Mouse (Mus musculus) forebrain, embryonic 12.5 days (tissue): ENCODE measurements at regions not wholly inside any gene's neighbourhood (a gene's known extent, or its start where the extent isn't known, plus 50 kb on each side); places are given as distances from the start of the nearest gene placed in this dataset.

ENCODE experiments used
- ATAC-seq: fragments of 200-750 bp; cut with Nextera tagmentation; 2 replicates; pipeline ENCODE4 v1.8.0; 2017; ENCODE audit warnings: moderate TSS enrichment; ENCODE audit not compliant: low FRiP score
- H3K27ac ChIP-seq: fragments of 300-500 bp; sonication (generic); 2 replicates; pipeline ENCODE4 v1.5.1; 2016; ENCODE audit warnings: mild to moderate bottlenecking
- H3K27me3 ChIP-seq: fragments of 300-500 bp; sonication (generic); 2 replicates; pipeline ENCODE4 v1.6.1; 2016; ENCODE audit warnings: mild to moderate bottlenecking
- H3K36me3 ChIP-seq: fragments of 300-500 bp; sonication (generic); replicated peaks from 2 replicates; pipeline ENCODE4 v1.6.1; 2016; ENCODE audit warnings: mild to moderate bottlenecking
- H3K4me1 ChIP-seq: fragments of 300-500 bp; sonication (generic); 2 replicates; pipeline ENCODE4 v1.6.1; 2016
- H3K4me2 ChIP-seq: fragments of 300-500 bp; sonication (generic); 2 replicates; pipeline ENCODE4 v1.6.1; 2016; ENCODE audit warnings: mild to moderate bottlenecking, moderate library complexity
- H3K4me3 ChIP-seq: fragments of 300-500 bp; sonication (generic); replicated peaks from 2 replicates; pipeline ENCODE4 v1.5.1; 2016; ENCODE audit warnings: mild to moderate bottlenecking
- H3K9ac ChIP-seq: fragments of 300-500 bp; sonication (generic); 2 replicates; pipeline ENCODE4 v1.6.1; 2016; ENCODE audit warnings: mild to moderate bottlenecking
- H3K9me3 ChIP-seq: fragments of 300-500 bp; sonication (generic); 2 replicates; pipeline ENCODE4 v1.6.1; 2016
- WGBS: fragments of 180-500 bp; shearing (Covaris S2); methylation state at CpG from one replicate; pipeline ENCODE4 v1.1.7; 2016; 5-methylcytosine and 5-hydroxymethylcytosine counted together

DNA sequence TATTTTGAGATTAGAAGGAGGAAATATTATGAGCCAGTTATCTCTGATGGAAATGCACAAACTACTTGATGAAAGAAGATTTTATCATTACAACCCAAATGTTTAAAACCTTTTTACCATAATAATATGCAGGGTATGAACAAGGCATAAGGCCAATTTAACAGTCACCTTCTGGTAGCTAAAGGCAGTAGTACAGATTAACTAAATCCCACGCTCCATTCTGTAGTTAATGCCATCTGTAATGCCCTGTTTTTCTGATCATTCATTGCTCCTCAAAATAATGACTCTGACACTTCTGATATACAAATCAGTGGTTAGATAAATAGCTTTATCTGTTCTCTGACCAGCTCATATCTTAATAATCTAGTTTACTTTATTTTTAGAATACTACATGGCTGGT, 987.8 kb downstream of the Pcdh7 start:
- H3K9ac ChIP-seq = no peak overlapping the region
- H3K4me3 ChIP-seq = no peak overlapping the region
- H3K4me2 ChIP-seq = no peak overlapping the region
- no peak overlapping the region for H3K27ac ChIP-seq
- H3K4me1 ChIP-seq = no peaks in the 10 kb centered on the region
- 90% methylated on average over 1 of the region's 1 CpGs for whole genome bisulfite sequencing
- ATAC-seq = no peak
- no peaks in the 10 kb centered on the region for H3K27me3 ChIP-seq
- H3K36me3 ChIP-seq = no peaks in the 10 kb centered on the region
- no peaks in the 10 kb centered on the region for H3K9me3 ChIP-seq

DNA sequence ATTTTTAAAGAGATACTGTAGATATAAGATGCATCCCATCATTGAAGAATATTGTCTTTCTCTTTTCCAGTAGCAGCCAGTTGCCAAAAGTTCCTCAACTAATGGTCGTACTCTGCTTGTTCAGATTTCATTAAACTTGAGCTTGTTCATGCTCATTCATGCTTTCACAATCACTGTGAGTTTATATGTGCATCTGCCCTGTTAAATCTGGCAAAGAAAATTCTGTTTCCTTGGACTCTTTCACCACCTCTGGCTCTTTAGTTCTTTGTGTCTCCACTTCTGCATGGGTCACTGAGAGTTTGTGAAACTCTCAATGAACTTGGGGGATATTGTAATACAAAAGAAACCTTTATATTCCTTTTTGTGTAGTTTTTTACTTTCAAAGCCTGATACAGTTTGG, 994.6 kb downstream of the Pcdh7 start:
- Histone ChIP-seq H3K27ac (no peak overlapping the region), H3K4me2 (no peak overlapping the region), H3K9ac (no peak overlapping the region)

DNA sequence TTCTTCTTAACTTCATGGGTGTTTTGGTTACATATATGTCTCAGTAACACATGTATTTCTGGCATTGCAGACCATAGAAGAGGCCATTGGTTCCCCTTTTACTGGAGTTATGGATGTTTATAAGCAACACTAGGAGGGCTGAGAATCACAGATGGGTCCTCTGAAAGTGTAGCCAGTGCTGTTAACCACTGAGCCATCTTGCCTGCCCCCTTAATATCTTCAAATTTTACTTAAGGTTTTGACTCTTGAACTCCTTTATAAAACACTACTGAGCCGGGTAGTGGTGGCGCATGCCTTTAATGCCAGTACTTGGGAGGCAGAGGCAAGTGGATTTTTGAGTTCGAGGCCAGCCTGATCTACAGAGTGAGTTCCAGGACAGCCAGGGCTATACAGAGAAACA, 1015.6 kb downstream of the Pcdh7 start:
- no peak overlapping the region for H3K4me3 ChIP-seq
- ATAC-seq = no peak

More for the DNA sequence above, 994.6 kb downstream of the Pcdh7 start:
- 54% methylated on average over 1 of the region's 1 CpGs for WGBS
- Histone ChIP-seq H3K27me3 (no peaks in the 10 kb centered on the region), H3K4me3 (no peak overlapping the region), H3K36me3 (no peaks in the 10 kb centered on the region), H3K4me1 (no peaks in the 10 kb centered on the region), H3K9me3 (no peaks in the 10 kb centered on the region)
- ATAC-seq = 0 out of 2 replicates have a peak, but pooled peaks have one; percentile 30

DNA sequence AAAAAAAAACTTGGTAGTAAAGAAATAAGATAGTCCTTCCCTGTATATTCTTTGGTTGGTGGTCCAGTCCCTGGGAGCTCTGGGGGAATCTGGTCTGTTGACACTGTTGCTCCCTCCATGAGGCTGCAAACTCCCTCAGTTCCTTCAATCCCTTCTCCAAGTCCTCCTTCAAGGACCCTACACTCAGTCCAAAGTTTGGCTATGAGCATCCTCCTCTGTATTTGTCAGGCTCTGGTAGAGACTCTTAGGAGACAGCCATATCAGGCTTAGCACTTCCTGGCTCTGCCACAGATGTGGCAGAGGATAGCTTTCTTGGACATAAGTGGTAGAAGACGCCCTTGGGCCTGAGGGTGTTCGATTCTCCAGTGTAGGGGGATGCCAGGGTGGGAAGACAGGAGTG, 1016.2 kb downstream of the Pcdh7 start:
- Histone ChIP-seq H3K36me3 (no peaks in the 10 kb centered on the region), H3K27me3 (no peaks in the 10 kb centered on the region), H3K9me3 (no peaks in the 10 kb centered on the region), H3K27ac (no peak overlapping the region), H3K4me1 (no peaks in the 10 kb centered on the region), H3K9ac (no peak overlapping the region), H3K4me2 (no peak overlapping the region), H3K4me3 (no peak overlapping the region)
- 84% methylated on average over 2 of the region's 2 CpGs for WGBS
- 0 out of 2 replicates have a peak, but pooled peaks have one; percentile 30 for ATAC-seq

More for the DNA sequence above, 1015.6 kb downstream of the Pcdh7 start:
- no peak overlapping the region for H3K9ac ChIP-seq
- H3K4me2 ChIP-seq = no peak overlapping the region
- H3K36me3 ChIP-seq = no peaks in the 10 kb centered on the region
- 92% methylated on average over 3 of the region's 3 CpGs for WGBS
- no peak overlapping the region for H3K27ac ChIP-seq
- H3K9me3 ChIP-seq = no peaks in the 10 kb centered on the region
- no peaks in the 10 kb centered on the region for H3K4me1 ChIP-seq
- no peaks in the 10 kb centered on the region for H3K27me3 ChIP-seq

DNA sequence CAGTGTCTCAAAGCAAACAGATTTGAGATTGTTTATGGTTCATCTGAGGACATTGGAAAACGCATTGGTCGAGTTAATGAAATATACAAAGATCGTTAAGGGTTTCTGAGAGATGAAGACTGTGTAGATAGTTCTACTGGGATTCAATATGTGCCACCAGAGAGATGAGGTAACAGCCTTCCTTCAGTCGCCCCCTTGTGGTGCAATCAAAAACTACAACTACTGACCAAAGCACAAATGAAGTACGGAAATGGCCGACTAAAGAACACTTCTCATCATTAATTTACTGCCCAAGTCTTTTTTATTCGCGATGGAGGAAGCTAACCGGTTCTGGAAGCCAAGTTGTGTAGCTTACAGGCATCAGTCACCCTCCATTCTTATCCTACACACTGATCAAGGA, 1018.8 kb downstream of the Pcdh7 start:
- Histone ChIP-seq H3K27me3 (no peaks in the 10 kb centered on the region), H3K9ac (no peak overlapping the region), H3K9me3 (no peaks in the 10 kb centered on the region), H3K4me1 (no peaks in the 10 kb centered on the region), H3K4me2 (no peak overlapping the region), H3K4me3 (no peak overlapping the region), H3K27ac (no peak overlapping the region), H3K36me3 (no peaks in the 10 kb centered on the region)
- 62% methylated on average over 9 of the region's 9 CpGs for WGBS
- no peak for ATAC-seq

DNA sequence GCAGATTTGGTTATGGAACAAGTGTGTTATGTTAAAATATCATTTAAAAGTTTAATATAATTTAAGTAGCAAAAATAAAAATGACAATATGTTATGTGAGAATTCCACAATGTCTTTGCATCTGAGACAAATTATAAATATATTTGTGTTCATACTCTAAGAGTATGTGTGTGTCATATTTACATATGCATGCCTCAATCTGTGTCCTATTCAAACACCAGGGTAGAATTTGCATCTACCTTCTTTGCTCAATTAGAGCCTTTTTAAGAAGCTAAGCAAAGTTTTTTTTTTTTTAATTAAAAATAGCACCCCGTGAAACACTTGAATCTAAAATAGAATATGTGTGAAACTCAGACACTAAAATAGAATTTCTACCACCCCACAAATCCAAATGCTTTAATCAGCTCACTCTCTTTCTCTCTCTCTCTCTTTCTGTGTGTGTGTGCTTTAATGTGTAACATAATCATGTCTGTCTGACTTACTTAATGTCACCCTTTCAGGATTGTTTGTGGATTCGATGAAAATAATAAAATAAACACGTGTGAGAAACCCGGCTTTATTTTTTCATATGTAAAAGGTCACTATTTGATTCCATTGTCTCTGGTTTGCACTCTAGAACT, 1019.6 kb downstream of the Pcdh7 start:
- H3K36me3 ChIP-seq = no peaks in the 10 kb centered on the region
- H3K4me3 ChIP-seq = no peak overlapping the region
- no peaks in the 10 kb centered on the region for H3K27me3 ChIP-seq
- no peak overlapping the region for H3K4me2 ChIP-seq
- no peaks in the 10 kb centered on the region for H3K9me3 ChIP-seq
- 82% methylated on average over 4 of the region's 4 CpGs for WGBS
- H3K9ac ChIP-seq = no peak overlapping the region
- H3K4me1 ChIP-seq = no peaks in the 10 kb centered on the region
- no peak overlapping the region for H3K27ac ChIP-seq
- no peak for ATAC-seq

DNA sequence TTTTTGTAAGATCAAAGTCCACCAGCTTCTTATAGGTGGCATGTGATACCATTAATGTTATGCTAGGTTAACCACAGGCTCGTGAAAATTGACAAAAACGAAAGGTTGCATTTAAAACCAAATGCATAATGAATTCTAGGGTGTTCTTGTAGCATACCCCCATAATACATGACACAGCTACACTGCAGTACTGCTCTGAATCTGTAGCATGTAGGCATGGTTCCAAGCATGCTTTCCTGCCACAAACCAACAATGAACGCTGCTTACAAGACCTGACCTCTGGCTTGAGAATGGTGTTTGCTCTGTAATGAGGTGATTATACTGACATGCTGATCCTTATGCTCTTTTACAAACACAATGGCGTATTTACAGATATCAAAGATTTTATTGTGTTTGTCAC, 1020.3 kb downstream of the Pcdh7 start:
- no peak for ATAC-seq
- Histone ChIP-seq H3K4me2 (no peak overlapping the region), H3K27me3 (no peaks in the 10 kb centered on the region)

DNA sequence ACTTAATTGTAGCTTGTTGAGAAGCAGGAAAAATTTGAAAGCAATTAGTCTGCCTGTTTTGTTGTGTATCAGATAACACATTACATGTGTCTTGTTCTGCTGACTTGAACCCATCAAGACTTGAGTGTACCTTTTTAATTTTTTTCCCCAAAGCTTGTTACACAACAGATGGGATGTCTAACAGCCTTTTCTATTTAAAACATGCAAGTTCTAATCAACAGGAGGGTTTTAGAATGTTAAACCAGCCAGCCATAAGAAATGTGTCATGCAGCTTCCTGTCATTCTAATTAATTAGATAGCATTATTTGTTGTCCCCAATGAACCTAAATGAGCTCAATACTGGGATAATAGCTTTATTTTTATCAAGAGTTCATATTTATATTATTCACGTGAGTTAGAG, 1023.0 kb downstream of the Pcdh7 start:
- Histone ChIP-seq H3K4me1 (no peaks in the 10 kb centered on the region), H3K4me3 (no peak overlapping the region), H3K4me2 (no peak overlapping the region), H3K9me3 (no peaks in the 10 kb centered on the region), H3K27ac (no peak overlapping the region), H3K9ac (no peak overlapping the region), H3K36me3 (no peaks in the 10 kb centered on the region), H3K27me3 (no peaks in the 10 kb centered on the region)
- peak; percentile 41; the same call in 1 of the 2 replicates for ATAC-seq
- 61% methylated on average over 1 of the region's 1 CpGs for WGBS

More for the DNA sequence above, 1020.3 kb downstream of the Pcdh7 start:
- 76% methylated on average over 4 of the region's 4 CpGs for WGBS
- H3K9me3 ChIP-seq = no peaks in the 10 kb centered on the region
- no peak overlapping the region for H3K4me3 ChIP-seq
- no peak overlapping the region for H3K27ac ChIP-seq
- no peaks in the 10 kb centered on the region for H3K36me3 ChIP-seq
- no peak overlapping the region for H3K9ac ChIP-seq
- no peaks in the 10 kb centered on the region for H3K4me1 ChIP-seq

DNA sequence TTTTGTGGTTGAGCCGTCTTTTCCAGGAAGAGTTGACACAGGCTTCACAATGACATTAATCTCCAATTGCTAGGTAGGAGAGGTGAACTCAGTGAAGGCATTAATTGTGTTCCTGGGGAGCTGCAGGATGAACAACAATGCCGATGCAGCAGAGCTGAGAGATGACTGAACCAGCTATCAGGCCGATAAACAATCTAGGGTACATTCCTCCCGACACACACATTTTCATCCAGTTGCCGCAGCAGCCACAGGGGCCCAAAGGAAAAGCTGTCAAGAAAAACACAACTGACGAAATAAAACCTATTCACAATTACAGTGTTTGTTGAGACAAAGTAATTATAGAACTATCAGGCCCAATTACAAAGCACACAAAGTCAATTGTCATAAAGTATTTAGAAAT, 1029.9 kb downstream of the Pcdh7 start:
- Histone ChIP-seq H3K36me3 (no peaks in the 10 kb centered on the region), H3K9me3 (no peaks in the 10 kb centered on the region), H3K27me3 (no peaks in the 10 kb centered on the region), H3K4me3 (no peak overlapping the region), H3K4me2 (no peak overlapping the region), H3K4me1 (peaks cover 6% of the 10 kb centered on the region; the same call in 1 of the 2 replicates), H3K27ac (no peak overlapping the region), H3K9ac (no peak overlapping the region)
- WGBS = 7% methylated on average over 6 of the region's 6 CpGs
- ATAC-seq = no peak

DNA sequence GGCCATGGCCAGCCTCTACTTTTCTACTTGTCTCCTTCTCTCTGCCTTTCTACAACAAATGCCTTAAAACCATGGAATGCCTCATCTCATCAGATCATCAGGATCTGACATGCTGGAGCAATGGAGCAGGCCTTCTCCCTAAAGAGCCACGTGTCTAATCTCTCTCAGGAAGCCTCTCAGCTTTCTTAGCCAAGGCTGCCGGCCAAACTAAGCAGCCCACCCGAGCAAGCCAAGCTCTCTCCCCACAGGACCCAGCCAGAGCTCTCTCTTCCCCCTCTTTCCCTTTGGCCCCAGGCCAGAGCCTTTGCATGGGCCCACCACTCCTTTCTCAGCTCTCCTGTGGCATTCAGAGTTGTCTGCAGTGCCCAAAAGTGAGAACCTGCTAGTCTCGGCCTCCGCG, 1034.0 kb downstream of the Pcdh7 start:
- ATAC-seq = no peak
- WGBS = 80% methylated on average over 6 of the region's 6 CpGs
- no peaks in the 10 kb centered on the region for H3K9me3 ChIP-seq

More for the DNA sequence above, 1034.0 kb downstream of the Pcdh7 start:
- no peak overlapping the region for H3K27ac ChIP-seq
- no peaks in the 10 kb centered on the region for H3K27me3 ChIP-seq
- no peaks in the 10 kb centered on the region for H3K36me3 ChIP-seq
- H3K9ac ChIP-seq = no peak overlapping the region
- H3K4me1 ChIP-seq = peaks cover 6% of the 10 kb centered on the region; the same call in 1 of the 2 replicates
- no peak overlapping the region for H3K4me3 ChIP-seq
- no peak overlapping the region for H3K4me2 ChIP-seq
